ENCODE assay signal across 9 mouse cellular contexts in genomic region chr3:121636315-121636714, GRCm38 (mm10). TPM values are rescaled to one million over a fixed set of nuclear protein-coding genes. Genes with fewer than 3 reads are reported as not detected.
DNase-seq lines count a peak whose midpoint lies in the region; ATAC-seq lines count a peak whose summit lies in the region.
"Had no signal": no experiment of that assay in that cellular context is flagged by ENCODE, and none has a peak within 500 bp of the region (broad histone marks: within the 10 kb centered on the region; RNA-seq: fewer than 3 reads in every experiment).

No protein-coding gene starts in this region.

- DNase-seq in midbrain, embryonic 11.5 days (ENCODE audit: low spot score, missing footprints), result no peak
- DNase-seq in cerebellum, postnatal 14 days, result peak; percentile 43 to 63
- peak; percentile 82 for DNase-seq in heart, adult 8-10 months (ENCODE audit: low spot score)
- DNase-seq in layer of hippocampus, adult 8-10 months (ENCODE audit: low spot score in 2 of 2), result peak; percentile 72 to 81

- H3K4me2 ChIP-seq in midbrain, embryonic 15.5 days, result no peak overlapping the region
- H3K4me2 ChIP-seq in midbrain, embryonic 11.5 days, result no peak overlapping the region
- H3K4me2 ChIP-seq: limb, embryonic 12.5 days had no signal

- peak; percentile 67; the same call in 1 of the 2 replicates for ATAC-seq in midbrain, embryonic 15.5 days (replicated peaks)
- no peak for ATAC-seq in midbrain, embryonic 11.5 days (ENCODE audit: low FRiP score)
- peak; percentile 19; the same call in 1 of the 2 replicates for ATAC-seq in megakaryocyte, adult 5-6 weeks (ENCODE audit: poor library complexity, severe bottlenecking)
- ATAC-seq in erythroblast, adult 5-6 weeks (replicated peaks; ENCODE audit: low FRiP score, poor library complexity, severe bottlenecking), result no peak
- no peak for ATAC-seq in activated CD4-positive, CD25-positive, alpha-beta regulatory T cell, adult 4 months

- no peak overlapping the region for H3K4me3 ChIP-seq in midbrain, embryonic 15.5 days
- H3K4me3 ChIP-seq in midbrain, embryonic 11.5 days (ENCODE audit: low read depth, low read length), result no peak overlapping the region
- H3K4me3 ChIP-seq: limb, embryonic 12.5 days had no signal

- H3K9me3 ChIP-seq in midbrain, embryonic 15.5 days, result no peaks in the 10 kb centered on the region
- H3K9me3 ChIP-seq in midbrain, embryonic 11.5 days (ENCODE audit: control insufficient read depth, low read length), result no peaks in the 10 kb centered on the region
- H3K9me3 ChIP-seq: limb, embryonic 12.5 days had no signal

- H3K9ac ChIP-seq in midbrain, embryonic 15.5 days, result no peak overlapping the region
- H3K9ac ChIP-seq in midbrain, embryonic 11.5 days (ENCODE audit: low read length), result no peak overlapping the region
- H3K9ac ChIP-seq: limb, embryonic 12.5 days had no signal

- no peak overlapping the region for H3K27ac ChIP-seq in midbrain, embryonic 15.5 days
- H3K27ac ChIP-seq in midbrain, embryonic 11.5 days (ENCODE audit: low read depth, low read length), result no peak overlapping the region
- H3K27ac ChIP-seq: limb, embryonic 12.5 days had no signal

- H3K4me1 ChIP-seq in midbrain, embryonic 15.5 days, result no peaks in the 10 kb centered on the region
- no peaks in the 10 kb centered on the region for H3K4me1 ChIP-seq in midbrain, embryonic 11.5 days (ENCODE audit: control insufficient read depth, insufficient read depth, low read length)

- H3K36me3 ChIP-seq in midbrain, embryonic 15.5 days (replicated peaks), result no peaks in the 10 kb centered on the region
- no peaks in the 10 kb centered on the region for H3K36me3 ChIP-seq in midbrain, embryonic 11.5 days (ENCODE audit: control insufficient read depth, insufficient read depth, low read length)
- H3K36me3 ChIP-seq: limb, embryonic 12.5 days had no signal

- H3K27me3 ChIP-seq in midbrain, embryonic 15.5 days (replicated peaks), result no peaks in the 10 kb centered on the region
- no peaks in the 10 kb centered on the region for H3K27me3 ChIP-seq in midbrain, embryonic 11.5 days (ENCODE audit: control insufficient read depth, insufficient read depth, low read length)
- H3K27me3 ChIP-seq: limb, embryonic 12.5 days had no signal

- 70% methylated on average over 6 of the region's 6 CpGs for WGBS in midbrain, embryonic 15.5 days
- 84% methylated on average over 6 of the region's 6 CpGs for WGBS in midbrain, embryonic 11.5 days

RNA-seq across cellular contexts. Expression of gene 4930432M17Rik, which starts 34.2 kb away (rescaled TPM):
- polyA plus RNA-seq in midbrain, embryonic 15.5 days (2015; fragmentation: Nextera tagmentation; extraction: Ambion mirVana), result not detected in 2 replicates
- not detected in 2 replicates for polyA plus RNA-seq in midbrain, embryonic 11.5 days (2014; fragmentation: Nextera tagmentation; extraction: Ambion mirVana)
- total RNA-seq in heart, adult 8-10 months (2022), result not detected
- total RNA-seq in layer of hippocampus, adult 8-10 months (2022), result not detected
- total RNA-seq in megakaryocyte, adult 5-6 weeks (2015), result not detected in 2 replicates
- total RNA-seq in megakaryocyte, adult 5-6 weeks (2017), result not detected in 2 replicates
- not detected in 2 replicates for total RNA-seq in erythroblast, adult 5-6 weeks (2015; ENCODE audit: low replicate concordance)
- not detected in 2 replicates for total RNA-seq in erythroblast, adult 5-6 weeks (2017; ENCODE audit: low replicate concordance)
- polyA plus RNA-seq in activated CD4-positive, CD25-positive, alpha-beta regulatory T cell, adult 4 months (2017; shearing (Covaris generic)), result not detected
- polyA plus RNA-seq: limb, embryonic 12.5 days had no signal

Comparison
In these comparisons a context has a peak if more than half of its experiments do, and no peak if none do; other contexts are left out.
1. ATAC-seq: peak in midbrain, embryonic 15.5 days (single experiment) and megakaryocyte, adult 5-6 weeks (single experiment); none in midbrain, embryonic 11.5 days (single experiment), erythroblast, adult 5-6 weeks (single experiment) and activated CD4-positive, CD25-positive, alpha-beta regulatory T cell, adult 4 months (single experiment).